Mouse (Mus musculus) myocyte (in vitro differentiated cells): ENCODE data around the gene Lmo4. TPM values are rescaled to one million over a fixed set of nuclear protein-coding genes. Genes with fewer than 3 reads are reported as not detected.

ENCODE experiments used
- H3K27me3 ChIP-seq: one replicate; pipeline ENCODE4 v1.6.1; 2011; ENCODE audit not compliant: control insufficient read depth, insufficient read depth, insufficient read length
- H3K36me3 ChIP-seq: one replicate; pipeline ENCODE4 v1.6.1; 2011; ENCODE audit not compliant: control insufficient read depth, insufficient read depth
- H3K4me2 ChIP-seq: one replicate; pipeline ENCODE4 v1.6.1; 2011; ENCODE audit warnings: low read depth, control low read depth
- H3K4me3 ChIP-seq: one replicate; pipeline ENCODE4 v1.5.1; 2011; ENCODE audit warnings: mild to moderate bottlenecking, control low read depth, moderate library complexity
- H3K79me2 ChIP-seq: one replicate; pipeline ENCODE4 v1.6.1; 2011; ENCODE audit not compliant: control insufficient read depth, insufficient read depth
- H3ac ChIP-seq: one replicate; pipeline ENCODE4 v1.6.1; 2011; ENCODE audit not compliant: control insufficient read depth, insufficient read length
- CEBPB ChIP-seq: IDR thresholded peaks from 2 replicates; pipeline ENCODE4 v1.6.1; 2011; ENCODE audit warnings: mild to moderate bottlenecking, moderate library complexity; ENCODE audit not compliant: poor library complexity, insufficient read depth, severe bottlenecking
- E2F4 ChIP-seq: IDR thresholded peaks from one replicate; pipeline ENCODE4 v1.6.1; 2011; ENCODE audit warnings: mild to moderate bottlenecking, control low read depth, moderate library complexity; ENCODE audit not compliant: insufficient read depth
- MAX ChIP-seq: IDR thresholded peaks from one replicate; pipeline ENCODE4 v1.6.1; 2011; ENCODE audit warnings: low read depth, mild to moderate bottlenecking, control low read depth
- MYOD1 ChIP-seq, 3 experiments: IDR thresholded peaks; one replicate each; pipeline ENCODE4 v1.6.1; 2011; ENCODE audit warnings: control low read depth in 2 of 3, low read depth in 2 of 3, mild to moderate bottlenecking in 2 of 3, moderate library complexity in 1 of 3; ENCODE audit not compliant: insufficient read length in 2 of 3, control insufficient read depth in 1 of 3
- MYOG ChIP-seq, 3 experiments: IDR thresholded peaks; one replicate each; pipeline ENCODE4 v1.6.1; 2011; ENCODE audit warnings: control low read depth in 2 of 3, low read depth in 2 of 3, mild to moderate bottlenecking in 2 of 3; ENCODE audit not compliant: insufficient read length in 2 of 3, control insufficient read depth in 1 of 3, insufficient read depth in 1 of 3
- POLR2A ChIP-seq: IDR thresholded peaks from one replicate; pipeline ENCODE4 v1.6.1; 2011; ENCODE audit warnings: low read depth, mild to moderate bottlenecking, control low read depth, moderate library complexity; ENCODE audit not compliant: insufficient read length
- POLR2AphosphoS2 ChIP-seq: IDR thresholded peaks from one replicate; pipeline ENCODE4 v1.6.1; 2011; ENCODE audit warnings: low read depth, control low read depth; ENCODE audit not compliant: insufficient read length
- REST ChIP-seq: IDR thresholded peaks from one replicate; pipeline ENCODE4 v1.6.1; 2011; ENCODE audit warnings: mild to moderate bottlenecking, control low read depth, moderate library complexity; ENCODE audit not compliant: insufficient read depth, insufficient read length
- SRF ChIP-seq: IDR thresholded peaks from one replicate; pipeline ENCODE4 v1.6.1; 2011; ENCODE audit warnings: low read depth; ENCODE audit not compliant: control insufficient read depth, insufficient read length
- TCF12 ChIP-seq: IDR thresholded peaks from one replicate; pipeline ENCODE4 v1.6.1; 2011; ENCODE audit warnings: mild to moderate bottlenecking, control low read depth; ENCODE audit not compliant: poor library complexity, insufficient read depth, severe bottlenecking
- TCF3 ChIP-seq: IDR thresholded peaks from one replicate; pipeline ENCODE4 v1.6.1; 2011; ENCODE audit warnings: low read depth, control low read depth; ENCODE audit not compliant: insufficient read length
- USF1 ChIP-seq: IDR thresholded peaks from one replicate; pipeline ENCODE4 v1.6.1; 2011; ENCODE audit warnings: low read depth, mild to moderate bottlenecking, control low read depth, moderate library complexity
- polyA plus RNA-seq: library from polyadenylated mRNA; unstranded; fragments of >200 nt; fragmentation: generic; extraction: Trizol; gene quantifications from one replicate; pipeline ENCODE4 v1.2.1, GENCODE M21; 2012; ENCODE audit warnings: missing spikeins

Lmo4 gene
- polyA plus RNA-seq, 1 experiment: 75.0 TPM

DNA sequence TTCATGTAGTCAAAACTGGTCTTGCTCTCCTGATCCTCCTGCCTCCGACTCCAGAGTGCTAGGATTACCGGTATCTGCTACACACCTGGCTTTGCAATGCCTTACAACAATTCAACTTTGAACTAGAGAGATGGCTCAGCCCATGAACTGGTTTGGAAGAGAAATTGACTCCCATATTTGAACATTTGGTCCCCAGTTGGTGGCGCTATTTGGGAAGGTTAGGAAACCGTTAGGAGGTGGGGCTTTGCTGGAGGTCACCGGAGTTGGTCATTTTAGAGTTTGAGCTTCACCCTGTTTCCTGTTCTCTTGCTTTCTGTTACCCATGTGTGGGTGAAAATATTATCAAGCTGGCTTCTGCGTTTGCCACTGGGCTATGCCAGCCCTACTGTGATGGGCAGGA, 22.8 kb downstream of the Lmo4 start:
- Histone ChIP-seq H3K79me2 (no peaks in the 10 kb centered on the region), H3K36me3 (peaks cover 14% of the 10 kb centered on the region), H3K27me3 (no peaks in the 10 kb centered on the region), H3ac (no peak overlapping the region), H3K4me2 (no peak overlapping the region), H3K4me3 (no peak overlapping the region)
- TF ChIP-seq TCF3: no peak
- TF ChIP-seq SRF: no peak
- no peak for TF ChIP-seq MYOD1 (IDR thresholded peaks at IDR 0.05; ENCODE audit: control insufficient read depth in 1 of 3, insufficient read length in 2 of 3, low read depth in 2 of 3)
- no peak for TF ChIP-seq MAX
- no peak for TF ChIP-seq REST

DNA sequence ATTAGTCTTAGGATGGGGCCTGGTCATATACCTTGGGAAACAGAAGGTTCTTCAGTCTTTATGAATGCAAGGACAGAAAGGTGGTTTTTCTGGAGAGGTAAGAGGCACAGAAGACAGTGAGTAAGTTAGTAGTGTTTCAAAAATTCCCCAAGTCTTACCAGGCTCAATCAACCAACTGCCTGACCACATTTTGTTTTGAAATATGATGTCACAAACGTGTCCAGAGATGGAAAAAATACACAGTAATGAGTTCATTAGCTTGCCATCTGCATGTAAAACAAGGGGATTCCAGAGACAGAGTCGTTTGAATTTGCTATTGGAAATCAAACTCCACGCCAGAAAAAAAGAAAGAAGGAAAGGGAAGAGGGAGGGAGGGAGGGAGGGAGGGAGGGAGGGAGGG, 26.1 kb downstream of the Lmo4 start:
- H3K27me3 ChIP-seq: no peaks in the 10 kb centered on the region
- TF ChIP-seq TCF12 (no peak), POLR2AphosphoS2 (no peak), TCF3 (no peak), MYOG (IDR thresholded peaks at IDR 0.05; ENCODE audit: control insufficient read depth in 1 of 3, insufficient read depth in 1 of 3, insufficient read length in 2 of 3, low read depth in 2 of 3) (no peak), SRF (no peak), MAX (no peak), POLR2A (no peak), E2F4 (no peak), USF1 (no peak), CEBPB (no peak)
- no peaks in the 10 kb centered on the region for H3K36me3 ChIP-seq
- no peak overlapping the region for H3K4me3 ChIP-seq
- H3K4me2 ChIP-seq: no peak overlapping the region
- H3K79me2 ChIP-seq: no peaks in the 10 kb centered on the region
- H3ac ChIP-seq: no peak overlapping the region

DNA sequence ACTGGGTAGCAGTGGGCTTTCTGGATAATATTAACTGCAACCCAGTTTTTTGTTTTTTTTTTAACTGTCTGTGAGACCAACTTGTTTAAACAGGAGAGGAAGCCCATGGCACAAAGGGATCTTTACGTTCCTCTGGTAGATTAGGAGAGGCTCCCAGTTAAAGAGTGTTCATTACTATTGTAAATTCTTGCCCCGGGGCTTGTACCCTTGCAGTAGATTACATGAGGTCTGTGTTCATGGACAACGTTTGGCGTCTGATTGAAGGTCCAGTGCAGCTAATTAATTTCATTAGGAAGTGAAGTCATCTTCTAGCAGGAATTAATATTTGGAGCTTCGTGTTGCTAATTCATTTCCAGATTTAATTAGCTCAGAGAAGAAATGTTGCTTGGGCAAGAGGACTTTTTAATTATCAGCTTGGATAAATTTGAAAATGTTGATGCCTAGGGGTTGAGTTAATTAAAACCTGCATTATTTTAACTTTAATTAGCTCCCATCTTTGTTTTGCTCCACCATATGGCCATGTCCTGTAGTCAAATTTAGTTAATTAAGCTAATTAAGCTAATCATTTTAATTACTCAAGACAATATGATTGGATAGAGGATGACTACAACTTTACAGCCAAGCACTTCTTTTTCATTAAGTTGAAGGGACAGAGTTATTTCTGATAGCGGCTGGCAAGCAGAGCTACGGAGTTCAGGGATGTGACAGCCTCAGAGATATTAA, 31.0 kb downstream of the Lmo4 start:
- Histone ChIP-seq H3K4me3 (no peak overlapping the region), H3ac (no peak overlapping the region), H3K4me2 (no peak overlapping the region), H3K27me3 (no peaks in the 10 kb centered on the region), H3K79me2 (no peaks in the 10 kb centered on the region), H3K36me3 (no peaks in the 10 kb centered on the region)
- TF ChIP-seq MAX (no peak), MYOD1 (IDR thresholded peaks at IDR 0.05; ENCODE audit: control insufficient read depth in 1 of 3, insufficient read length in 2 of 3, low read depth in 2 of 3) (no peak), SRF (no peak), USF1 (no peak), REST (no peak), MYOG (IDR thresholded peaks at IDR 0.05; ENCODE audit: control insufficient read depth in 1 of 3, insufficient read depth in 1 of 3, insufficient read length in 2 of 3, low read depth in 2 of 3) (no peak), POLR2AphosphoS2 (no peak), CEBPB (no peak), POLR2A (no peak), E2F4 (no peak)

- no peak overlapping the region for H3K4me2 ChIP-seq
- no peak overlapping the region for H3K4me3 ChIP-seq
- no peaks in the 10 kb centered on the region for H3K27me3 ChIP-seq
- no peaks in the 10 kb centered on the region for H3K36me3 ChIP-seq
- TF ChIP-seq TCF12: no peak
- TF ChIP-seq POLR2AphosphoS2: no peak
- no peak for TF ChIP-seq MYOG (IDR thresholded peaks at IDR 0.05; ENCODE audit: control insufficient read depth in 1 of 3, insufficient read depth in 1 of 3, insufficient read length in 2 of 3, low read depth in 2 of 3)
- TF ChIP-seq USF1: no peak
- no peak for TF ChIP-seq TCF3
- TF ChIP-seq E2F4: no peak
- TF ChIP-seq POLR2A: no peak
- TF ChIP-seq MAX: no peak
- TF ChIP-seq MYOD1 (IDR thresholded peaks at IDR 0.05; ENCODE audit: control insufficient read depth in 1 of 3, insufficient read length in 2 of 3, low read depth in 2 of 3): no peak
- no peak for TF ChIP-seq SRF
- no peak for TF ChIP-seq REST
- H3K79me2 ChIP-seq: no peaks in the 10 kb centered on the region
- no peak overlapping the region for H3ac ChIP-seq
Measured at GRCm38 (mm10) chr3:144173138-144173537, 31.9 kb downstream of the Lmo4 start.

- Histone ChIP-seq H3K4me2 (no peak overlapping the region), H3ac (no peak overlapping the region), H3K27me3 (no peaks in the 10 kb centered on the region), H3K36me3 (no peaks in the 10 kb centered on the region), H3K4me3 (no peak overlapping the region), H3K79me2 (no peaks in the 10 kb centered on the region)
- TF ChIP-seq E2F4 (no peak), POLR2AphosphoS2 (no peak), TCF3 (no peak), MYOG (IDR thresholded peaks at IDR 0.05; ENCODE audit: control insufficient read depth in 1 of 3, insufficient read depth in 1 of 3, insufficient read length in 2 of 3, low read depth in 2 of 3) (no peak), MYOD1 (IDR thresholded peaks at IDR 0.05; ENCODE audit: control insufficient read depth in 1 of 3, insufficient read length in 2 of 3, low read depth in 2 of 3) (no peak), TCF12 (no peak), SRF (no peak), USF1 (no peak), REST (no peak)
Measured at GRCm38 (mm10) chr3:144171749-144172148, 33.3 kb downstream of the Lmo4 start.
